Mouse (Mus musculus) thymus, adult 18-20 months (tissue): ENCODE measurements around the gene Kdsr.

Experiments
- DNase-seq, 2 experiments: peaks; one replicate each; pipeline ENCODE4 v3.0.0; 2022; ENCODE audit warnings: mixed read lengths in 2 of 2

Gene Kdsr

GRCm38 (mm10) chr1:106759572-106760435, at the start of gene Kdsr:
Gene Kdsr, minus strand, starts transcription at chr1:106759727.
- DNase-seq = peak; percentile 93 to 95

DNA sequence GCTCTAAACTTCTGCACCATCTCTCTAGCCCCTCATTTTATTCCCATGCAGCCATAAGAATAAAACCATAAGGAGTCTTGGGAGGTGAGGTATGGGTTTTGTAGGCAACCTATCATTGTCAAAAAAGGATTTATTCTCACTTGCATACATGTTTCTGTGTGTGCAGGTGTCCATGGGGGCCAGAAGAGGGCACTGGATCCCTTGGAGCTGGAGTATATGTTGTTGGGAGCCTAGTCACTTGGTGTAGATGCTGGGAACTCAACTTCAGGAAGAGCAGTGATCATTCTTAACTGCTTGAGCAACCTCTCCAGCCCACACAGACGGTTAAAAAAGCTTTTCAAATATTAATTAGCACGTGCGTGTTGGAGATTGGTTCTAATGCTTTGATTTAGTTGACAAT, 40.4 kb upstream of the Kdsr start:
- DNase-seq = no peak

GRCm38 (mm10) chr1:106799406-106799805, 39.9 kb upstream of the Kdsr start:
- no peak for DNase-seq

GRCm38 (mm10) chr1:106796987-106797779, 37.7 kb upstream of the Kdsr start:
- no peak for DNase-seq

GRCm38 (mm10) chr1:106796542-106796924, 37.0 kb upstream of the Kdsr start, which contains the start of gene Vps4b:
Gene Vps4b, minus strand, starts transcription at chr1:106796728.
- DNase-seq = peak; percentile 86 to 93

DNA sequence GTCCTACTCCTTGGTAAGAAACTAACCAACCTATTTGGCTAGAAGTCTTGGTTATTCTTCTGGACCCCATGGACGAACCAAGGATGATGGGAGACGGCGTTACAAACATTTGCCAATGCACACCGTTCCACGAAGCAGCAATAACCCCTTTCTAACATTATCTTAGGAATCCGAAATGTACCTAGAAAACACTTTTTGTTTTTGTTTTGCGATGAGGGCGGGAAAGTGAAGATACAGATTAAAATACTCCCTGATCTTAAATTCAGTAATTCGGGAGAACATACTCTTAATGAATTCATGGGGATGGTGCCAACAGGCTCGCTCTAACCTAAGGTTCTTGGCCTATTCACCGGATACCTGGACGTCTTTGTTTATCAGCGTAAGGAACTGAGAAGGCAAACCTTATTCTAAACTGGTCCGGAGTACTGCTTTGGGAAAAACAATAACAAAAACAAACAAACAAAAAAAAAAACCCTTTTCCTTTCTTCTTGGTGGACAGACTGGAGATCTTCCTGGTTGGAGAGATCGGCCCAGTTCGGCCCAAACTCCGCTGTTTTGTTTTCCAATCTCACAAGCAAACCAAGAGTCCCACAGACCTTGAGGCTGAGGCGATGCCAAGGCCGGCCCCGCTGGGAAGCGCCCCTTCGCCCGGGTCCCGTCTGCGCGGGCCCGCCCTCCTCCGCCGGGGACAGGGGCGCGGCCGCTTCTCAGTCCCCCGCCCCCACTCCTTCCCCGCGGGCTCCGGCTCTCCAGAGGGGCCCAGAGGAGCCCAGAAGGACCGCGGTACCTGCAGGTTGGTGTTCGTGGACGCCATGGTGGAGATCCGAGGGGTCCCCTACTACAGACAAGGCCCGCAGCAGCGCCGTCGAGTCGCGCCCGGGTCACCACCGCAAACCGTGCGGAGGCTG, 36.4 kb upstream of the Kdsr start:
- no peak for DNase-seq

- no peak for DNase-seq
Measured at GRCm38 (mm10) chr1:106774896-106775295, 15.4 kb upstream of the Kdsr start.

- no peak for DNase-seq
Measured at GRCm38 (mm10) chr1:106774092-106774491, 14.6 kb upstream of the Kdsr start.

DNA sequence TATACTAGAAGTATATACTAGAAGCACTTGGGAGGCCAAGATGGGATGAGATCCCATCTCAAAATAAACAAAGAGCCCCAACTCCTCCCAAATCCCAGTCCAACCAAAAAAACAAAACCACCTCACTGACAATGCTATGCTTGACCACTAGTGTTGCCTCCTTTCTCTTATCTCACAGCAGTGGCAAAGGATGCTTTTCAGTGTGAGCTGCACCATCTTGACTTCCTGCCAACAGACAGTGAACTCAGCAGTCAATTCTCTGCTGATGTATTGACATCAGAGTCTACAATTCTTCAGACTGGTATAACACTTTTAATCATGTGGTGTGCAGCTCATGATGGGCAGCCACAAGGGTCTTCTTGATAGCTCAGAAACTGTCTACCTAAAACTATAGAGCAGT, 9.2 kb upstream of the Kdsr start:
- no peak for DNase-seq

- DNase-seq = no peak
Measured at GRCm38 (mm10) chr1:106765771-106766170, 6.2 kb upstream of the Kdsr start.

GRCm38 (mm10) chr1:106764846-106765245, 5.3 kb upstream of the Kdsr start:
- no peak for DNase-seq

DNA sequence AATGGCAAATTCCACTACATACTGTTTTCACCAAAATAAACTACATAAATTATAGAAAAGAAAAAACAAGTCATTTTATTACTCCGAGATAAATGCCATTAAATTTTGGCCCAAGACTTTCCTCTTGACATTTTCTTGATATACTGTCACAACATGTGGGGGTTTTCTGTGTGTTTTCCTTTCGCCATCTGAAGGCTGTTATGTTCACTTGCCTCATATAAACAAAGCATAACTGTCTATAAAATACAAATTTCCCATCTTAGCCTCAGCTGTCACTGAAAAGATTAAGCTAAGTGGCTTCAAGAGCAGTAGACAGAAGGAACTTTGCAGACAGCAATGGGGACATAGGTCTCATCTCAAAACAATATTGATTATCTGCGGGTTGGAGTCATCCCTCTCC, 4.8 kb upstream of the Kdsr start:
- DNase-seq = no peak

GRCm38 (mm10) chr1:106760750-106761149, 1.2 kb upstream of the Kdsr start:
- no peak for DNase-seq

GRCm38 (mm10) chr1:106758734-106759571, 574 bp downstream of the Kdsr start:
- DNase-seq = peak; percentile 22 to 30

GRCm38 (mm10) chr1:106756633-106757032, 2.9 kb downstream of the Kdsr start:
- no peak for DNase-seq

DNA sequence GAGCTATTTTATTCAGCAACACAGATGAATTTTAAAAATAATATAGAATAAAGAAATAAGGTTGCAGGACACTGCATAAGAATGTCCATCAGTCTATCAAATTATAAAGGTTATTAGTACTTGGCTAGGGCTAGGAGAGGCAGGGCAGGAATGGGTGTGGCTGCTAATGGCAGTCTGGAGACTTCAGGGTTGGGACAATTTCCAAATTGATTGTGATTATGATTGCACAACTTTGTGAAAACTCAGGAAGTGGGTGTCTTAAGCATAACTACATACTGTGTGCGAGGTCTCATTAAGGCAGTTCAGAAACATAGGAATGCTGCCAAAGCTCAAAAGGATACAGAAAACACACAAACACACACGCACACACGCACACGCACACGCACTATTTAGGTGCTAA, 7.5 kb downstream of the Kdsr start:
- no peak for DNase-seq

GRCm38 (mm10) chr1:106750656-106751055, 8.9 kb downstream of the Kdsr start:
- DNase-seq = no peak

DNA sequence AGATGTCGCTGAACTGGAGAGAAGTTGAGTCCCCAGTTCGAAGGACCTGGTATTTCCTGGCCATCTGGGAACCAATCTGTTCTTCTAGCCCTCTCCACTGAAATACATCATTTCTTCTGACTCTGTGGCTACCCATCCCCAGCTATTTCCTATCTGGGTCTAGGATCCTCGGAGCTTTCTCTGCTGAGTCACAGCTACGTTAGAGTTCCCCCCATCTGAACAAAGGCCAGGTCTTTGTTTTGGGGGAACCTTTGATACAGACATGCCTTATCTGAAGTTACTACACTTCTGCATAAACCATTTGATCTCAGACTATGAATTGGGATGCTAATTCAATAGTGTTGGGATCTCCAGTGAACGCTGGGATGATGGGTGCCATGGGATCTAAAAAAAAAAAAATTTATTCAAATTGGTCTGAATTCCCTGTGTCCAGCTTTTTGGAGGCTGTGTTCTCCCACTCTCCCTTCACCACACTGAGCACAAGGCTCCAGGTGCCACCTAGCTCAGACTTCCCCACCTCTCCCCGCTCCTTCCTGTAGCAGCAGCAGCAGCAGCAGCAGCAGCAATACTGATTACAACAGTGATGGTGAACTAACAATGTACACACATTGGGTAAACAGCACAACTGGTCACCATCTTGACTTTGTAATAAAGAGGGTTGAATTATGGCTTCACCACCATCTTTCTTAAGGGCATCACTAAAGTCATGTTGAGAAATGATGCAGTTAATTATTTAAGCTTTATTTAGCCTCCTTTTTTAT, 10.8 kb downstream of the Kdsr start:
- DNase-seq = no peak

DNA sequence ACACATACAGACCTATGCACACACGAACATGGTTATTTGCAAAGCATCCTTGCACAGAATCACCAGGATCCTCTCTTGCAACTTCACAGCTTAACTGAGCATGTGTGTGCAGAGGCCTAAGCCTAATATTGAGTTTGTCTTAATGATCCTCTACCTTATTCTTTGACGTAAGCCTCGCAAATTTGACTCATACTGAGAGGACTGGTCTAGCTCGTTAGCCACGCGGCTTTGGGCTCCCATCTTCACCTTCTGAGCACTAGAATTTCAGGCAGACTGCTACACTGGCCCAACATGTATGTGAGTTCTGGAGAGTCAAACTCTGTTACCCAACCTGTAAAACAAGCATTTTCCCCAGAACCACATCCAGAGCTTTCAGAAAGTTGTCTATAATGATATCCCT, 16.5 kb downstream of the Kdsr start:
- no peak for DNase-seq

DNA sequence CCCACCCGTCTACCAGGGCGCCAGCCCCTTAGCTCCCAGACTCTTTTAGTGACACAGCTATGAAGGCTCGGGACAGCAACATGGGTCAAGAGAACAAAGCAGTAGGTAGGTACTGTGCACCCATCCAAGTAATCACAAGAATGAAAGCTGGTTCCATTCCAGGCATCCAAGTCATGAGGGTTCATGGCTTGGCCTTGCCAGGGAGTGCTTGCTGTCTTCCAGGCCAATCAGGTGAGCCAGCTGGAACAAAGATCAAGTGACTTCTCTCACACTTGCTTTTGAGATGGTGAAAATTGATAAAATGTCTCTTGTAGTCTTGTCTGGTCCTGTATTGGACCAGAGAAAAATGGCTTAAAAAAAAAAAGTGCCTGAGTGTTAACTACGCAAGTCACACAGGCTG, 18.8 kb downstream of the Kdsr start:
- no peak for DNase-seq

GRCm38 (mm10) chr1:106739810-106740209, 19.7 kb downstream of the Kdsr start:
- DNase-seq = no peak
